Mouse (Mus musculus): ENCODE data around the gene Fhl5. TPM values are rescaled to one million over a fixed set of nuclear protein-coding genes. Genes with fewer than 3 reads are reported as not detected.
"Not testable (repeated sequence)": the region's sequence is repeated elsewhere in the genome, so short reads cannot be mapped to it uniquely, and the experiment has no call there.

Fhl5 gene
- not detected in 2 replicates for polyA plus RNA-seq (2016; fragmentation: Nextera tagmentation; extraction: Ambion mirVana)

DNA sequence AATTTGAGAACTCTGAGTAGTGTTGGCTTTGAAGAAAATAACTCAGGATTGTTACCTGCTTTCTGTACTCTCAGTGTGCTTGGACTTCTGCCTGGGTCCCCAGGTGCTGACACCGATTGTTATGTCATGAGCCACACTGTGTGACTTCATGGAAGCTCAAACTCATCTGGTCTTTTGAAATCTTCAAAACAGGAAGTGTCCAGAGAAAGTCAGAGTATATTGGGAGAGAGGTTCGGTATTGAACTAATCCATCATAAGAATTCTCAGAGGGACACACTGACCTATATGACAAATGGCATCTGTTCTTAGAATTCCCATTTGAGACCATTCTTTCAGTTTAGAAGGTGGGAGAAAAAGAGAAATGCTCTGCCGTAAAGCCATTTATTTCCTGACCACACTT, at the start of gene Fhl5:
TSS of gene Fhl5 (minus strand) at position 101 of the 400 bp plus-strand sequence.
- ATAC-seq (ENCODE audit: low FRiP score): no peak
- Histone ChIP-seq H3K4me3 (no peak within 1 kb of the TSS), H3K9ac (no peak within 1 kb of the TSS), H3K36me3 (no peaks in the 10 kb centered on the region), H3K9me3 (replicated peaks) (no peaks in the 10 kb centered on the region), H3K4me2 (replicated peaks) (no peak within 1 kb of the TSS), H3K27me3 (no peaks in the 10 kb centered on the region), H3K4me1 (no peaks in the 10 kb centered on the region), H3K27ac (no peak within 1 kb of the TSS)
- WGBS: 82% methylated on average over 3 of the region's 3 CpGs

DNA sequence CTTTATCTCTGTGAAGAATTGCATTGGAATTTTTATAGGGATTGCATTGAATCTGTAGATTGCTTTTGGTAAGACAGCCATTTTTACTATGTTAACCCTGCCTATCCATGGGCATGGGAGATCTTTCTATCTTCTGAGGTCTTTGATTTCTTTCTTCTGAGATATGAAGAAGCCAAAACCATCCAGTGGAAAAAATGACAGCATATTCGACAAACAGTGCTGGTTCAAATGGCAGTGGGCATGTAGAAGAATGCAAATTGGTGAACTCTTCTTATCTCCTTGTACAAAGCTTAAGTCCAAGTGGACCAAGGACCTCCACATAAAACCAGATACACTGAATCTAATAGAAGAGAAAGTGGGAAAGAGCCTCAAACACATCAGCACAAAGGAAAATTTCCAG, 42.3 kb upstream of the Fhl5 start:
- not testable (repeated sequence) for H3K9me3 ChIP-seq (replicated peaks); H3K36me3 ChIP-seq; ATAC-seq (ENCODE audit: low FRiP score); H3K4me3 ChIP-seq; H3K4me2 ChIP-seq (replicated peaks); H3K4me1 ChIP-seq; H3K27ac ChIP-seq; H3K27me3 ChIP-seq; H3K9ac ChIP-seq
- whole genome bisulfite sequencing: 80% methylated on average over 1 of the region's 1 CpGs

DNA sequence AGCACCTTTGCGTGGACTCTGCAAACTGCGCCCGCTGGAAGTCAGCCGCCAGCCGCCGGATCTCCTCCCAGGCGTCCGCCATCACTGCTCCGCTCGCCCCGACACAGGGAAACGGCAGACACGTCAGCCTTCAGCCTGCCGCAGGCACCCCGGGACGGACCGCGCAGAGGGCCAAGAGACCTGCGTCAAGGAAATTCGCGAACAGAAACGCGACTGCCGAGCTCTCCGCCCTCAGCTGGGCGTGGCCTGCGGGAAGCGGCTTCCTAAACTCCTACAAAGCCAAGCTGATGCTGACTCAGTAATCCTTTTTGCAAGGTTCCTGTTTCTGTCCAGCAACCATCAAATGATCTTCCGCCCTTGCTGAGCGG, 39.0 kb upstream of the Fhl5 start, which contains the start of gene Ufl1:
TSS of gene Ufl1 (minus strand) at position 151 of the 368 bp plus-strand sequence.
- Histone ChIP-seq H3K4me2 (replicated peaks) (peak within 1 kb of the TSS; percentile 60), H3K4me3 (peak within 1 kb of the TSS; percentile 68), H3K27ac (peak within 1 kb of the TSS; percentile 96), H3K27me3 (no peaks in the 10 kb centered on the region), H3K36me3 (peaks cover 15% of the 10 kb centered on the region), H3K4me1 (peaks cover 5% of the 10 kb centered on the region), H3K9me3 (replicated peaks) (no peaks in the 10 kb centered on the region), H3K9ac (peak within 1 kb of the TSS; percentile 83)
- WGBS: under 1% methylated on average over 30 of the region's 30 CpGs
- peak; percentile 99 for ATAC-seq (ENCODE audit: low FRiP score)

GRCm38 (mm10) chr4:25280938-25281670, 38.4 kb upstream of the Fhl5 start:
- Histone ChIP-seq H3K4me1 (peaks cover 5% of the 10 kb centered on the region), H3K4me3 (peak overlapping the region; percentile 68), H3K9ac (peak overlapping the region; percentile 83), H3K27me3 (no peaks in the 10 kb centered on the region), H3K9me3 (replicated peaks) (no peaks in the 10 kb centered on the region), H3K4me2 (replicated peaks) (peak overlapping the region; percentile 60), H3K36me3 (peaks cover 15% of the 10 kb centered on the region), H3K27ac (peak overlapping the region; percentile 96)
- peak; percentile 94 for ATAC-seq (ENCODE audit: low FRiP score)
- 2% methylated on average over 32 of the region's 32 CpGs for WGBS

DNA sequence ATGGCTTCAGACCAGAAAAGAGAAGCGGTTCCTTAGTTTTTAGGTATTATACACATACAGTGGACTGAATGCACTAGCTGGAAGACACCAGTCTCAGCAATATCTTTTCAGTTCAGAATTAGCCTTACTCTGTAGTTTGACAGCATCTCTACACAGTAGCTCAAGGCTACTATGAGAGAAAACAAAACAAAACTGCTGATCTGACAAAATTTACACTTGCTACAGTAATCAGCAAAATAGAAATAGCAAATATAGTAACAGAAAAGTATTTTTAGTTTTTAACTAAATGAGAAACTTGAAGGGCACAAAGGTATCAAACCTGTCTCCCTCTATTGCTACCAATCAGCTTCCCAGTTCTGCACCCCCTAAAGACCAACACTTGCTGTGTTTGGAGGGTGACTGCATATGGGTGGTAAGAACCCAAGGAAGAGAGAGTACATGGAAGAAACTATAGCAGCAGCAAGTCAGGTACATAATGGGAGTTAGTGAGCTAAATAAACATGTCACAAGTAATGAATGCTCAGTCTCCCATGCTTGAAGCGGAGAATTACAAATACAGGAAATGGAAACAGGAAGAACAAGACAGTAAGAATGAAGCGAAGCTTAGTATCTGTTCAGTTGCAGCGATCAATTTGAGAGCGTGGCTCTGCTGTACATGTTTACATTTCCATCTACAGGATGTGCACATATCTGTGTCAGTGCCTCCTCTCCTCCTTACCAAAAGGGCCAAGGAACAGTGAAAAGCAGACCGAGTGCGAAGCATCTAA, 30.4 kb upstream of the Fhl5 start:
- Histone ChIP-seq H3K4me2 (replicated peaks) (no peak overlapping the region), H3K4me3 (no peak overlapping the region), H3K9ac (no peak overlapping the region), H3K4me1 (no peaks in the 10 kb centered on the region), H3K27ac (no peak overlapping the region), H3K27me3 (no peaks in the 10 kb centered on the region), H3K9me3 (replicated peaks) (no peaks in the 10 kb centered on the region), H3K36me3 (peaks cover 71% of the 10 kb centered on the region)
- ATAC-seq (ENCODE audit: low FRiP score): no peak
- 96% methylated on average over 7 of the region's 7 CpGs for WGBS

GRCm38 (mm10) chr4:25271926-25272325, 29.2 kb upstream of the Fhl5 start:
- no peak overlapping the region for H3K4me2 ChIP-seq (replicated peaks)
- peaks cover 71% of the 10 kb centered on the region for H3K36me3 ChIP-seq

DNA sequence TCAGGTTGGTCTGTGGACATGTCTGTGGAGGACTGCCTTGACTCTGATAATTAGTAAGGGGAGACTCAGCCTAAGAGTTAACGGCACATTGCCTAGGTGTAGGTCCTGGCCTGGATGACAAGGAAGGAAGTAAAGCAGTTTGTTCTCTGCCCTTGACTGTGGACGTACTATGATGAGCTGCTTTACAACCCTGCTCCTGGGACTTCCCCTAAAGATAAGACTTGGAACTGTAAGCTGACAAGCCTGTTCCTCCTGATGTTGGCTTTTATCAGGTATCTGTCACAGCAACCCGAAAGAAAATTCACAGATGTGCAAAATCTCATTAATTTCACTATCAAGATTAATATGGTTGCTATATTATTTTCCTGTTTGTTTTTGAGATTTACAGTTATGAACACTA, 24.5 kb upstream of the Fhl5 start:
- H3K36me3 ChIP-seq: peaks cover 75% of the 10 kb centered on the region
- 97% methylated on average over 3 of the region's 3 CpGs for WGBS

More at GRCm38 (mm10) chr4:25271926-25272325, 29.2 kb upstream of the Fhl5 start:
- 81% methylated on average over 1 of the region's 1 CpGs for WGBS
- no peaks in the 10 kb centered on the region for H3K9me3 ChIP-seq (replicated peaks)
- no peak overlapping the region for H3K4me3 ChIP-seq
- ATAC-seq (ENCODE audit: low FRiP score): no peak
- H3K9ac ChIP-seq: no peak overlapping the region
- H3K4me1 ChIP-seq: no peaks in the 10 kb centered on the region
- H3K27ac ChIP-seq: no peak overlapping the region
- H3K27me3 ChIP-seq: no peaks in the 10 kb centered on the region

DNA sequence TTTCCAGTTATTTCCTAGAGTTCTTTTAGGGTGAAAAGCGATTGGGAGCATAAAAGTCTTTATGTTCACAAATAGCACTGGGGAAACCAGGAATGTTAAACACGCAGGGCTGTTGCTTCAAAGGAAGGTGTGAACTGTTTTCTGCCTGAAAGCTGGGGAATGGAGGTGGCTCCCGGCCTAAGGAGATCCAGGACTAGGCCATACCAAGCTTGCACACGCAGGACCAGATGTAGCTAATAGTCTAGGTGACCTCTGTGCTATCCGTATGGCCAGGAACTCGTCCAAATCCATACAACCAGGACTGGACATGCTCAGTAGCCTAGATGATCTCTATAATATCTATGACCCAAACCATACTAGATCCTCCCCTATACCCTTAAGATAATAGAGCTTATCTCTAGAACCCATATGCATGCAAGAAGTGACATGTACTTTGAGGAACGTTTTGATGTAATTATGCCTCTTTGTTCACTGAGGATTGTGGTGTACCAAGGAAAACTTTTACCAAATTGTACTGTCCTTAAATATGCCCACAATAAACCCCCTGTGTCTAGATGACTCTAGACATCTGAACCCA, 15.2 kb upstream of the Fhl5 start:
- H3K36me3 ChIP-seq: peaks cover 38% of the 10 kb centered on the region
- H3K27me3 ChIP-seq: no peaks in the 10 kb centered on the region
- no peak for ATAC-seq (ENCODE audit: low FRiP score)
- no peak overlapping the region for H3K4me2 ChIP-seq (replicated peaks)
- no peak overlapping the region for H3K4me3 ChIP-seq
- no peaks in the 10 kb centered on the region for H3K9me3 ChIP-seq (replicated peaks)
- H3K27ac ChIP-seq: no peak overlapping the region
- 95% methylated on average over 7 of the region's 7 CpGs for WGBS
- H3K9ac ChIP-seq: no peak overlapping the region
- no peaks in the 10 kb centered on the region for H3K4me1 ChIP-seq

More for the DNA sequence above, 24.5 kb upstream of the Fhl5 start:
- no peaks in the 10 kb centered on the region for H3K4me1 ChIP-seq
- ATAC-seq (ENCODE audit: low FRiP score): no peak
- H3K4me2 ChIP-seq (replicated peaks): no peak overlapping the region
- H3K27ac ChIP-seq: no peak overlapping the region
- H3K27me3 ChIP-seq: no peaks in the 10 kb centered on the region
- no peak overlapping the region for H3K9ac ChIP-seq
- H3K9me3 ChIP-seq (replicated peaks): no peaks in the 10 kb centered on the region
- no peak overlapping the region for H3K4me3 ChIP-seq

- H3K9ac ChIP-seq; H3K36me3 ChIP-seq; H3K4me2 ChIP-seq (replicated peaks); ATAC-seq (ENCODE audit: low FRiP score); H3K27me3 ChIP-seq; H3K4me3 ChIP-seq; H3K27ac ChIP-seq; H3K9me3 ChIP-seq (replicated peaks); H3K4me1 ChIP-seq: not testable (repeated sequence)
- 88% methylated on average over 1 of the region's 1 CpGs for WGBS
Observed at GRCm38 (mm10) chr4:25235663-25236062, 7.0 kb downstream of the Fhl5 start.

DNA sequence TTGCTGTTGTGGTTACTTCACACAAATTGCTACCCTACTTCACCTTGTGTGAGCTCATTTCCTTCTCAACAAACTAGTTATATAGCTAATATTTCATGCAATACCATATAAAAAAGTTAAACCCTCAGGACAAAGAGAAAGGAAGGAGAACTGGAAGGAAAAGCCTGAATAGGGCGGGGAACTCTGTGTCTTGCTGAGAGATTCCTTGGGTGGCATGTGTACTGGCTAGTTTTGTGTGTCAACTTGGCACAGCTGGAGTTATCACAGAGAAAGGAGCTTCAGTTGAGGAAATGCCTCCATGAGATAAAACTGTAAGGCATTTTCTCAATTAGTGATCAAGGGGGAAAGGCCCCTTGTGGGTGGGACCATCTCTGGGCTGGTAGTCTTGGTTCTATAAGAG, 8.9 kb downstream of the Fhl5 start:
- not testable (repeated sequence) for H3K36me3 ChIP-seq; H3K9me3 ChIP-seq (replicated peaks); H3K27me3 ChIP-seq; H3K4me3 ChIP-seq; H3K9ac ChIP-seq; H3K27ac ChIP-seq; ATAC-seq (ENCODE audit: low FRiP score); H3K4me1 ChIP-seq; H3K4me2 ChIP-seq (replicated peaks)
- WGBS: 97% methylated on average over 1 of the region's 1 CpGs

DNA sequence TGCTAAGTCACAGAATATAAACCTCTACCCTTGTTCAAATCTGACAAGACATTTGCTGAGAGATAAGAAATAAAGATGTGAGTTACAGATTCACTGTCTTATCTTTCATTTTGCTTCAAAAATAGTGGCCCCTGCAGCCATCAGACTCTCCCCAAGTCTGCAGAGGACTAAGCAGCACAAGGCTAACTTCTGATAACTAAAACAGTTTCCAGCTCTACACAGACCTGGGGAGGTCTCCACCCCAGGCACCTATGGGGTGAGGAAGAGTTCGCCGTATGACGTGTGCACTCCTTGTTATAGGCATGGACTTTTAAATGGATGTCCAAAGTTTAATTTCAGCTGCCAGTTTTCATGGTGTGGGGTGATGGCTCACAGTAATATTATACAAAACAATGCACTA, 10.1 kb downstream of the Fhl5 start:
- no peak overlapping the region for H3K9ac ChIP-seq
- H3K9me3 ChIP-seq (replicated peaks): no peaks in the 10 kb centered on the region
- no peak overlapping the region for H3K4me3 ChIP-seq
- H3K4me1 ChIP-seq: no peaks in the 10 kb centered on the region
- WGBS: 95% methylated on average over 3 of the region's 3 CpGs
- H3K27me3 ChIP-seq: no peaks in the 10 kb centered on the region
- no peak for ATAC-seq (ENCODE audit: low FRiP score)
- H3K36me3 ChIP-seq: no peaks in the 10 kb centered on the region
- H3K4me2 ChIP-seq (replicated peaks): no peak overlapping the region
- H3K27ac ChIP-seq: no peak overlapping the region

- ATAC-seq (ENCODE audit: low FRiP score): no peak
- no peaks in the 10 kb centered on the region for H3K4me1 ChIP-seq
- 9% methylated on average over 1 of the region's 1 CpGs for WGBS
- H3K27ac ChIP-seq: no peak overlapping the region
- no peak overlapping the region for H3K4me3 ChIP-seq
- H3K36me3 ChIP-seq: no peaks in the 10 kb centered on the region
- no peaks in the 10 kb centered on the region for H3K27me3 ChIP-seq
- no peak overlapping the region for H3K4me2 ChIP-seq (replicated peaks)
- no peaks in the 10 kb centered on the region for H3K9me3 ChIP-seq (replicated peaks)
- H3K9ac ChIP-seq: no peak overlapping the region
Observed at GRCm38 (mm10) chr4:25227527-25227926, 15.1 kb downstream of the Fhl5 start.
